Mouse (Mus musculus): ENCODE measurements at regions not wholly inside any gene's neighbourhood (a gene's known extent, or its start where the extent isn't known, plus 50 kb on each side); places are given as distances from the start of the nearest gene placed in this dataset.

DNA sequence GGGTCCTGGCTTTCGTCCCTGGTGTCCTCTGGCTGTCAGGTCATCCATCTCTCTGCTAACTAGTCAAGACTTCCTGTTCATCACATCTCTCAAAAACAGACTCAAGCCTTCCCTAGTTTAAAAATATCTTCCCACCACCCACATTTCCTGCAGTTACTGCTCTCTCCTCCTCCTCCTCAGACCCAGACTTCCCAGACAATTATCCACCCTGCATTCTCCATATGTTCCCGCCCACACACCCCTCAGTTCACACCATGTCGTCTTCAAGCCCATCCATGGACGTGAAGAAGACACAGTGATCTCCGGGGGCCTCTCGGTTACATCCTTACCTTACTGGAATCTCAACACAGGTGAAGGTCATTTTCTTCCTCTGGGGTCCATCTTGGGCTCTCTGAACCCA lies 444.4 kb downstream of the Pdcd6ip start:
- Histone ChIP-seq H3K27me3 (ENCODE audit: insufficient read depth, low read length) (no peaks in the 10 kb centered on the region), H3K4me2 (ENCODE audit: low read depth, low read length) (no peak overlapping the region), H3K4me1 (ENCODE audit: insufficient read depth, low read length) (no peaks in the 10 kb centered on the region), H3K9me3 (ENCODE audit: low read length) (no peaks in the 10 kb centered on the region), H3K27ac (no peak overlapping the region), H3K4me3 (ENCODE audit: low read length) (no peak overlapping the region), H3K36me3 (ENCODE audit: insufficient read depth, low read length) (no peaks in the 10 kb centered on the region), H3K9ac (replicated peaks; ENCODE audit: low read length) (no peak overlapping the region)
- ATAC-seq (no peak), DNase-seq (ENCODE audit: low spot score) (no peak)
- WGBS = 89% methylated on average over 6 of the region's 6 CpGs
- no peak for TF ChIP-seq CTCF (IDR thresholded peaks at IDR 0.05; ENCODE audit: low read depth)

DNA sequence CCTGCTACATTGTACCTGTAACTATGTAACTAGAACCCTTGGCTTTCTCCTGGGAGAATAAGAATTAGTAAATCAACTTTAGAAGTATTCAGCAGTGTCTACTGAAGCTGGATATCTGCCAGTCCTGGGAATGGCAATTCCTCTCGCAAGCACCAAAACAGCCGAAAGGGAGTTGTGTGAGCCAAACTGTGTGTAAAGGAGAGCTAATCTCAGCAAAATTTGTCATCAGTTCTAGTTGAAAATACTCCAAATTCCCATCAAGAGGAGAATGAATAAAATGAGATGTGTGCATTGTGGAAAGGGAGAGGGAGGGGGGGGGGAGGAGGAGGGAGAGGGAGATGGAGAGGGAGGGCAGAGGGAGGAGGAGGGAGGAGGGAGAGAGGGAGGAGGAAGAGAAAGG lies 447.8 kb downstream of the Pdcd6ip start:
- TF ChIP-seq CTCF (IDR thresholded peaks at IDR 0.05; ENCODE audit: low read depth) = no peak
- no peak overlapping the region for H3K4me3 ChIP-seq (ENCODE audit: low read length)
- no peak for ATAC-seq
- H3K4me1 ChIP-seq (ENCODE audit: insufficient read depth, low read length) = no peaks in the 10 kb centered on the region
- no peak overlapping the region for H3K4me2 ChIP-seq (ENCODE audit: low read depth, low read length)
- 54% methylated on average over 2 of the region's 2 CpGs for WGBS
- no peaks in the 10 kb centered on the region for H3K36me3 ChIP-seq (ENCODE audit: insufficient read depth, low read length)
- no peaks in the 10 kb centered on the region for H3K27me3 ChIP-seq (ENCODE audit: insufficient read depth, low read length)
- no peak overlapping the region for H3K9ac ChIP-seq (replicated peaks; ENCODE audit: low read length)
- H3K27ac ChIP-seq = no peak overlapping the region
- no peak for DNase-seq (ENCODE audit: low spot score)
- 0 out of 2 replicates have a peak, but pooled peaks cover under 1% of the 10 kb centered on the region for H3K9me3 ChIP-seq (ENCODE audit: low read length)

GRCm38 (mm10) chr9:113258556-113258955 lies 449.5 kb downstream of the Pdcd6ip start:
- H3K9ac ChIP-seq (replicated peaks; ENCODE audit: low read length) = no peak overlapping the region
- 0 out of 2 replicates have a peak, but pooled peaks cover 3% of the 10 kb centered on the region for H3K9me3 ChIP-seq (ENCODE audit: low read length)
- H3K36me3 ChIP-seq (ENCODE audit: insufficient read depth, low read length) = no peaks in the 10 kb centered on the region
- no peaks in the 10 kb centered on the region for H3K27me3 ChIP-seq (ENCODE audit: insufficient read depth, low read length)
- WGBS = 78% methylated on average over 2 of the region's 2 CpGs
- no peak overlapping the region for H3K4me2 ChIP-seq (ENCODE audit: low read depth, low read length)
- no peaks in the 10 kb centered on the region for H3K4me1 ChIP-seq (ENCODE audit: insufficient read depth, low read length)
- ATAC-seq (no peak), DNase-seq (ENCODE audit: low spot score) (no peak)
- H3K4me3 ChIP-seq (ENCODE audit: low read length) = no peak overlapping the region
- H3K27ac ChIP-seq = no peak overlapping the region
- no peak for TF ChIP-seq CTCF (IDR thresholded peaks at IDR 0.05; ENCODE audit: low read depth)

DNA sequence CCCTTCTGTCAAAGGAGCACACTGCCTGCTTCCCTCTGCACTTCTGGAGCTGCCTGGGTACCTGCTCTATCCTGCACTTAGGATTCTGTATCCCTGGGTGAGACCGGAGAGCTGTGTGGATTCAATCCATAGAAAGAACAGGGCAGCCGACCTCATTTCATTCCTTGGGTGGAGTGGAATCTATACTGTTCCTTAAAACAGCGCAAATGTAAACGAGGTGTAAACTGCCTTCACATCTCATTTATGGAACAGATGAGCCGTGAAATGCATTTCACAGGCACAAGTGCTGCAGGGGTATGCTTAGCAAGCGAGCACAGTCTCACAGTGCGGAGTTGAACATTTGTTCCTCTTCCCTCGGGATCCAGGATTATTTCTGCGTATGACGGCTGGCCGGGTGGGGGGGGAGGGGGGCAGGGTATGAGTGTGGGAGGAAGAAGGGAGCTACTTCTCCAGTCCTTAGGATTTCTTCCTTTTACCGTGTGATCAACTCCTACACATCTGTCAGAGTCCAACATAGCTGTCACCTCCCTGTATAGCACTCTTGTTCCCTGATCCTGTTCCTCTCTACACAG lies 459.3 kb downstream of the Pdcd6ip start:
- Histone ChIP-seq H3K27ac (no peak overlapping the region), H3K4me2 (ENCODE audit: low read depth, low read length) (no peak overlapping the region)
- no peak for TF ChIP-seq CTCF (IDR thresholded peaks at IDR 0.05; ENCODE audit: low read depth)

DNA sequence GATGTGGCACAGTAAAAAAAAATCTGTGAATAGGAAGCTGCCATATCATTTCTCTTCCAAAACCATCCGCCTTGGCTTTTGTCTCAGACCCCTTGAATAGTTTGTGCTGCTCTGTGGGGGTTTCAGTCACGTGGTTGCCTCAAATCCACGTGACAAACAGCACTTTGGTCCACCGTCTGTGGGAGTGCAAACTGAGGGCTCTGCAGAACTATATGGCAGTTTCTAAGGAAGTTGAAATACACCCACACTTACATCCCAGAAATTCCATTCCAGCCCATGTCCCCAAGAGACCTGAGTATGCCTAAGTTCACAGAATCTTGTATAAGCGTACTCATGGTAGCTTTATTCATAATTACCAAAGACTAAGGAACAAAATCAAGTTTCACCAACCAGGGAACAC lies 460.1 kb downstream of the Pdcd6ip start:
- 49% methylated on average over 5 of the region's 5 CpGs for WGBS
- Histone ChIP-seq H3K36me3 (ENCODE audit: insufficient read depth, low read length) (no peaks in the 10 kb centered on the region), H3K4me3 (ENCODE audit: low read length) (no peak overlapping the region), H3K4me2 (ENCODE audit: low read depth, low read length) (no peak overlapping the region), H3K9me3 (ENCODE audit: low read length) (no peaks in the 10 kb centered on the region), H3K27ac (no peak overlapping the region), H3K4me1 (ENCODE audit: insufficient read depth, low read length) (no peaks in the 10 kb centered on the region; the same call in 1 of the 2 replicates), H3K27me3 (ENCODE audit: insufficient read depth, low read length) (no peaks in the 10 kb centered on the region), H3K9ac (replicated peaks; ENCODE audit: low read length) (no peak overlapping the region)
- no peak for ATAC-seq
- no peak for TF ChIP-seq CTCF (IDR thresholded peaks at IDR 0.05; ENCODE audit: low read depth)
- DNase-seq (ENCODE audit: low spot score) = no peak

More for the DNA sequence above, 459.3 kb downstream of the Pdcd6ip start:
- ATAC-seq (no peak), DNase-seq (ENCODE audit: low spot score) (peak; percentile 50)
- Histone ChIP-seq H3K4me3 (ENCODE audit: low read length) (no peak overlapping the region), H3K27me3 (ENCODE audit: insufficient read depth, low read length) (no peaks in the 10 kb centered on the region), H3K4me1 (ENCODE audit: insufficient read depth, low read length) (no peaks in the 10 kb centered on the region; the same call in 1 of the 2 replicates), H3K36me3 (ENCODE audit: insufficient read depth, low read length) (no peaks in the 10 kb centered on the region), H3K9me3 (ENCODE audit: low read length) (no peaks in the 10 kb centered on the region), H3K9ac (replicated peaks; ENCODE audit: low read length) (no peak overlapping the region)
- 33% methylated on average over 12 of the region's 12 CpGs for WGBS

DNA sequence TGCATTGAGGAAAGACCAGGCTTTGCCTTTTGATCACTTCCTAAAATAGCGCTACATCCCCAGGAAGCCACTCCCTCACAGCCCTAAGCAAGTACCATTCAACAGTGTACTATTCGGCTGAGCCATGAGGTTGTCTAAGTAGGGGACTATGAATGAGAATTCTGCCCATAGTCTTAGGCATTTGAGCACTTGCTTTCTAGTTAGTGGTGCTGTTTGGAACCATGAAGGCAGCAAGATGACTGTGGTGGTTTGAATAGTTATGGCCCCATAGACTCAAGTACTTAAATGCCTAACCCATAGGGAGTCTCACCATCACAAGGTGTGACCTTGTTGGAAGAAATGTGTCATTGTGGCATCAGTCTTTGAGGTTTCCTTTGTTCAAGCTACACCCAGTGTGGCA lies 464.2 kb downstream of the Pdcd6ip start:
- no peak overlapping the region for H3K4me2 ChIP-seq (ENCODE audit: low read depth, low read length)
- H3K4me1 ChIP-seq (ENCODE audit: insufficient read depth, low read length) = no peaks in the 10 kb centered on the region; the same call in 1 of the 2 replicates
- no peak overlapping the region for H3K27ac ChIP-seq
- ATAC-seq = no peak
- DNase-seq (ENCODE audit: low spot score) = no peak
- no peaks in the 10 kb centered on the region for H3K9me3 ChIP-seq (ENCODE audit: low read length)
- no peak for TF ChIP-seq CTCF (IDR thresholded peaks at IDR 0.05; ENCODE audit: low read depth)
- no peak overlapping the region for H3K9ac ChIP-seq (replicated peaks; ENCODE audit: low read length)
- H3K36me3 ChIP-seq (ENCODE audit: insufficient read depth, low read length) = no peaks in the 10 kb centered on the region
- H3K4me3 ChIP-seq (ENCODE audit: low read length) = no peak overlapping the region
- no peaks in the 10 kb centered on the region for H3K27me3 ChIP-seq (ENCODE audit: insufficient read depth, low read length)
- 91% methylated on average over 2 of the region's 2 CpGs for WGBS

DNA sequence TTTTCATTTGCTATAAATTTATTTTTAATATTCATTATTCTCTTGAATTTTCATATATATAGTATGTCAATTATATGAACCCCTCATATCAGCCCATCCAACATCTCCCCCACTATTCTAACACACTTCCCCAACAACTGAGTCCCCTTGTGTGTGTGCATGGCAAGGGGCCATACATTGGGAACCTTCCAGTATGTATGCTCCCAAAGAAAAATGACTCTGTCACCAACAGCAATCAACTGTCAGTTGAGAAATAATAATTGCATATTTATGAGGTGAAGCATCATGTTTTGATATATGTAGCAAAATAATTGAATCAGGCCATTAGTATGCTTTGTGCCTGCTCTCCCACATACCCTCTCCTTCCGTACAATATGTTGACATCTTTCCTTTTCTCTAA lies 474.7 kb downstream of the Pdcd6ip start:
- 61% methylated on average over 1 of the region's 1 CpGs for WGBS
- DNase-seq (ENCODE audit: low spot score) = no peak
- H3K9ac ChIP-seq (replicated peaks; ENCODE audit: low read length) = no peak overlapping the region
- H3K27me3 ChIP-seq (ENCODE audit: insufficient read depth, low read length) = no peaks in the 10 kb centered on the region
- H3K4me1 ChIP-seq (ENCODE audit: insufficient read depth, low read length) = no peaks in the 10 kb centered on the region
- no peak overlapping the region for H3K4me2 ChIP-seq (ENCODE audit: low read depth, low read length)
- H3K36me3 ChIP-seq (ENCODE audit: insufficient read depth, low read length) = no peaks in the 10 kb centered on the region
- no peak for TF ChIP-seq CTCF (IDR thresholded peaks at IDR 0.05; ENCODE audit: low read depth)
- H3K9me3 ChIP-seq (ENCODE audit: low read length) = no peaks in the 10 kb centered on the region
- H3K27ac ChIP-seq = no peak overlapping the region
- H3K4me3 ChIP-seq (ENCODE audit: low read length) = no peak overlapping the region
- no peak for ATAC-seq
